Mouse (Mus musculus): ENCODE data around the gene Clec16a. TPM values are rescaled to one million over a fixed set of nuclear protein-coding genes. Genes with fewer than 3 reads are reported as not detected.

Clec16a gene
- polyA plus RNA-seq, 1 experiment from 2014 or later = 51.6 TPM

- WGBS = 86% methylated on average over 13 of the region's 13 CpGs
- H3K9ac ChIP-seq (replicated peaks) = no peak overlapping the region
- no peak overlapping the region for H3K4me3 ChIP-seq
- no peak overlapping the region for H3K4me2 ChIP-seq (replicated peaks)
- no peaks in the 10 kb centered on the region for H3K4me1 ChIP-seq
- H3K9me3 ChIP-seq = no peaks in the 10 kb centered on the region
- no peaks in the 10 kb centered on the region for H3K36me3 ChIP-seq
- H3K27ac ChIP-seq (replicated peaks) = no peak overlapping the region
- ATAC-seq (ENCODE audit: low FRiP score, low read depth) = no peak
- no peaks in the 10 kb centered on the region for H3K27me3 ChIP-seq
Measured at GRCm38 (mm10) chr16:10639111-10639889, 94.2 kb downstream of the Clec16a start.

GRCm38 (mm10) chr16:10640041-10640440 is 94.9 kb downstream of the Clec16a start:
- H3K27me3 ChIP-seq = no peaks in the 10 kb centered on the region
- H3K36me3 ChIP-seq = no peaks in the 10 kb centered on the region
- no peak overlapping the region for H3K9ac ChIP-seq (replicated peaks)
- H3K27ac ChIP-seq (replicated peaks) = no peak overlapping the region
- no peaks in the 10 kb centered on the region for H3K9me3 ChIP-seq
- WGBS = 13% methylated on average over 5 of the region's 5 CpGs
- no peak overlapping the region for H3K4me3 ChIP-seq
- ATAC-seq (ENCODE audit: low FRiP score, low read depth) = 0 out of 2 replicates have a peak, but pooled peaks have one; percentile 47
- H3K4me2 ChIP-seq (replicated peaks) = no peak overlapping the region
- H3K4me1 ChIP-seq = no peaks in the 10 kb centered on the region

- ATAC-seq (ENCODE audit: low FRiP score, low read depth) = no peak
Measured at GRCm38 (mm10) chr16:10641146-10641545, 96.0 kb downstream of the Clec16a start.

GRCm38 (mm10) chr16:10642857-10643633 is 97.9 kb downstream of the Clec16a start:
- no peak for ATAC-seq (ENCODE audit: low FRiP score, low read depth)
- Histone ChIP-seq H3K36me3 (no peaks in the 10 kb centered on the region), H3K4me1 (no peaks in the 10 kb centered on the region), H3K4me2 (replicated peaks) (no peak overlapping the region), H3K27me3 (no peaks in the 10 kb centered on the region), H3K27ac (replicated peaks) (no peak overlapping the region), H3K9ac (replicated peaks) (no peak overlapping the region), H3K4me3 (no peak overlapping the region), H3K9me3 (no peaks in the 10 kb centered on the region)
- WGBS = 52% methylated on average over 4 of the region's 4 CpGs

More at GRCm38 (mm10) chr16:10641146-10641545, 96.0 kb downstream of the Clec16a start:
- no peak overlapping the region for H3K27ac ChIP-seq (replicated peaks)
- H3K9me3 ChIP-seq = no peaks in the 10 kb centered on the region
- H3K4me1 ChIP-seq = no peaks in the 10 kb centered on the region
- 83% methylated on average over 1 of the region's 1 CpGs for WGBS
- no peak overlapping the region for H3K4me3 ChIP-seq
- no peaks in the 10 kb centered on the region for H3K36me3 ChIP-seq
- no peak overlapping the region for H3K4me2 ChIP-seq (replicated peaks)
- H3K27me3 ChIP-seq = no peaks in the 10 kb centered on the region
- no peak overlapping the region for H3K9ac ChIP-seq (replicated peaks)

GRCm38 (mm10) chr16:10644238-10644637 is 99.1 kb downstream of the Clec16a start:
- Histone ChIP-seq H3K27ac (replicated peaks) (no peak overlapping the region), H3K9me3 (no peaks in the 10 kb centered on the region), H3K27me3 (no peaks in the 10 kb centered on the region), H3K4me2 (replicated peaks) (no peak overlapping the region), H3K36me3 (no peaks in the 10 kb centered on the region), H3K4me1 (no peaks in the 10 kb centered on the region), H3K9ac (replicated peaks) (no peak overlapping the region), H3K4me3 (no peak overlapping the region)
- no peak for ATAC-seq (ENCODE audit: low FRiP score, low read depth)

GRCm38 (mm10) chr16:10644731-10645130 is 99.6 kb downstream of the Clec16a start:
- Histone ChIP-seq H3K27ac (replicated peaks) (no peak overlapping the region), H3K4me2 (replicated peaks) (no peak overlapping the region), H3K36me3 (no peaks in the 10 kb centered on the region), H3K9ac (replicated peaks) (no peak overlapping the region), H3K9me3 (no peaks in the 10 kb centered on the region), H3K27me3 (no peaks in the 10 kb centered on the region), H3K4me1 (no peaks in the 10 kb centered on the region), H3K4me3 (no peak overlapping the region)
- 86% methylated on average over 8 of the region's 8 CpGs for WGBS
- no peak for ATAC-seq (ENCODE audit: low FRiP score, low read depth)

- Histone ChIP-seq H3K27ac (replicated peaks) (no peak overlapping the region), H3K36me3 (no peaks in the 10 kb centered on the region), H3K4me2 (replicated peaks) (no peak overlapping the region), H3K4me1 (peaks cover 7% of the 10 kb centered on the region), H3K4me3 (no peak overlapping the region), H3K9me3 (no peaks in the 10 kb centered on the region), H3K27me3 (no peaks in the 10 kb centered on the region), H3K9ac (replicated peaks) (no peak overlapping the region)
- no peak for ATAC-seq (ENCODE audit: low FRiP score, low read depth)
Measured at GRCm38 (mm10) chr16:10651804-10652203, 106.7 kb downstream of the Clec16a start.

GRCm38 (mm10) chr16:10652935-10653334 is 107.8 kb downstream of the Clec16a start:
- peaks cover 12% of the 10 kb centered on the region for H3K4me1 ChIP-seq
- WGBS = 87% methylated on average over 3 of the region's 3 CpGs
- no peaks in the 10 kb centered on the region for H3K27me3 ChIP-seq

GRCm38 (mm10) chr16:10655236-10655635 is 110.1 kb downstream of the Clec16a start:
- no peaks in the 10 kb centered on the region for H3K27me3 ChIP-seq
- H3K27ac ChIP-seq (replicated peaks) = no peak overlapping the region
- H3K4me1 ChIP-seq = peaks cover 17% of the 10 kb centered on the region
- ATAC-seq (ENCODE audit: low FRiP score, low read depth) = no peak
- 75% methylated on average over 3 of the region's 3 CpGs for WGBS
- no peaks in the 10 kb centered on the region for H3K36me3 ChIP-seq
- no peak overlapping the region for H3K4me3 ChIP-seq
- no peaks in the 10 kb centered on the region for H3K9me3 ChIP-seq
- no peak overlapping the region for H3K4me2 ChIP-seq (replicated peaks)
- H3K9ac ChIP-seq (replicated peaks) = no peak overlapping the region

More at GRCm38 (mm10) chr16:10652935-10653334, 107.8 kb downstream of the Clec16a start:
- no peaks in the 10 kb centered on the region for H3K36me3 ChIP-seq
- no peaks in the 10 kb centered on the region for H3K9me3 ChIP-seq
- no peak overlapping the region for H3K27ac ChIP-seq (replicated peaks)
- no peak overlapping the region for H3K9ac ChIP-seq (replicated peaks)
- ATAC-seq (ENCODE audit: low FRiP score, low read depth) = no peak
- no peak overlapping the region for H3K4me3 ChIP-seq
- H3K4me2 ChIP-seq (replicated peaks) = no peak overlapping the region

GRCm38 (mm10) chr16:10655926-10656325 is 110.8 kb downstream of the Clec16a start:
- H3K4me2 ChIP-seq (replicated peaks) = no peak overlapping the region
- H3K4me3 ChIP-seq = no peak overlapping the region
- 67% methylated on average over 3 of the region's 3 CpGs for WGBS
- no peak for ATAC-seq (ENCODE audit: low FRiP score, low read depth)
- H3K9me3 ChIP-seq = no peaks in the 10 kb centered on the region
- no peak overlapping the region for H3K9ac ChIP-seq (replicated peaks)
- H3K36me3 ChIP-seq = no peaks in the 10 kb centered on the region
- no peak overlapping the region for H3K27ac ChIP-seq (replicated peaks)
- no peaks in the 10 kb centered on the region for H3K27me3 ChIP-seq
- H3K4me1 ChIP-seq = peaks cover 17% of the 10 kb centered on the region

GRCm38 (mm10) chr16:10656461-10656860 is 111.3 kb downstream of the Clec16a start:
- Histone ChIP-seq H3K27me3 (no peaks in the 10 kb centered on the region), H3K9me3 (no peaks in the 10 kb centered on the region), H3K36me3 (no peaks in the 10 kb centered on the region), H3K4me3 (no peak overlapping the region), H3K27ac (replicated peaks) (no peak overlapping the region), H3K4me1 (peaks cover 17% of the 10 kb centered on the region), H3K9ac (replicated peaks) (no peak overlapping the region), H3K4me2 (replicated peaks) (no peak overlapping the region)
- 56% methylated on average over 2 of the region's 2 CpGs for WGBS
- no peak for ATAC-seq (ENCODE audit: low FRiP score, low read depth)

- 42% methylated on average over 1 of the region's 1 CpGs for WGBS
- Histone ChIP-seq H3K4me1 (peaks cover 13% of the 10 kb centered on the region), H3K4me2 (replicated peaks) (no peak overlapping the region), H3K36me3 (no peaks in the 10 kb centered on the region), H3K27ac (replicated peaks) (no peak overlapping the region), H3K27me3 (no peaks in the 10 kb centered on the region), H3K9ac (replicated peaks) (no peak overlapping the region), H3K9me3 (no peaks in the 10 kb centered on the region), H3K4me3 (no peak overlapping the region)
- no peak for ATAC-seq (ENCODE audit: low FRiP score, low read depth)
Measured at GRCm38 (mm10) chr16:10656939-10657338, 111.8 kb downstream of the Clec16a start.

All from midbrain, embryonic 12.5 days (tissue).